Mouse (Mus musculus) lung, postnatal 10 days (tissue): ENCODE data around the gene Por.

Source experiments
- DNase-seq: peaks from one replicate; pipeline ENCODE4 v3.0.0; 2021

Por gene

GRCm38 (mm10) chr5:135703431-135703830, 33.6 kb downstream of the Por start:
- DNase-seq = no peak

- no peak for DNase-seq
These were observed 35.5 kb downstream of the Por start for GRCm38 (mm10) chr5:135705383-135705782.

- DNase-seq = no peak
These were observed 37.2 kb downstream of the Por start for GRCm38 (mm10) chr5:135707039-135707438.

GRCm38 (mm10) chr5:135707855-135708254, 38.0 kb downstream of the Por start:
- no peak for DNase-seq

GRCm38 (mm10) chr5:135709716-135710115, 39.9 kb downstream of the Por start:
- no peak for DNase-seq

DNA sequence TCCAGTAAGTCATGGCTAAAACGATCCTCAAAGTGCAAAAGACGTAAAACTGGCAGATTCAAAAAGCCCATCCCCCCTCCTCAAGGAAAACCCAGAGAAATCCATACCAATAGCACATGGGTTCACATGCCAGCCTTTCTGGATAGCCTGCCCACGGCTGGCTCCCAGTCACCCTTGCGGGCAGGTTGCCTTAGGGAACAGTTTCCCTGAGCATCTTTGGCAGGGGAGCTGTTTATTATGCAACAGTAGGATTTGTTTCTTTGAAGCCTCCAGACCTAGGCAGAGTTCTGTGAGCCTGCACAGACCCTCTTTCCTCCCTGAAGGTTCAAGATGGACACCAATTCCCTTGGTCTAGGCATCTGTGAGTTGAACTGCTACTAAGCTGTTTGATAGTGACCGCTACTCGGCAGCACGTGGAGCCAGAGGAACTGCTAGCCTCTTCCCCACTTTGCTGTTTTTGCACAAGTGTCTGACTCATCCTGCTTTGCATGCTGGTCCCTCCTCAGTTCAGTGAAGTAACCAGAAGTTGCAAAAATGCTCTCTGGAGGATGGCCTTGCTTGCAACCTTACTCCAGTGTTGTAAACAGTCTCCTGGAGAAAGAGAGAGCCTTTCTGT, 40.9 kb downstream of the Por start:
- DNase-seq = no peak

GRCm38 (mm10) chr5:135711582-135712355, 41.9 kb downstream of the Por start:
- no peak for DNase-seq

- no peak for DNase-seq
These were observed 43.0 kb downstream of the Por start for GRCm38 (mm10) chr5:135712803-135713202.

DNA sequence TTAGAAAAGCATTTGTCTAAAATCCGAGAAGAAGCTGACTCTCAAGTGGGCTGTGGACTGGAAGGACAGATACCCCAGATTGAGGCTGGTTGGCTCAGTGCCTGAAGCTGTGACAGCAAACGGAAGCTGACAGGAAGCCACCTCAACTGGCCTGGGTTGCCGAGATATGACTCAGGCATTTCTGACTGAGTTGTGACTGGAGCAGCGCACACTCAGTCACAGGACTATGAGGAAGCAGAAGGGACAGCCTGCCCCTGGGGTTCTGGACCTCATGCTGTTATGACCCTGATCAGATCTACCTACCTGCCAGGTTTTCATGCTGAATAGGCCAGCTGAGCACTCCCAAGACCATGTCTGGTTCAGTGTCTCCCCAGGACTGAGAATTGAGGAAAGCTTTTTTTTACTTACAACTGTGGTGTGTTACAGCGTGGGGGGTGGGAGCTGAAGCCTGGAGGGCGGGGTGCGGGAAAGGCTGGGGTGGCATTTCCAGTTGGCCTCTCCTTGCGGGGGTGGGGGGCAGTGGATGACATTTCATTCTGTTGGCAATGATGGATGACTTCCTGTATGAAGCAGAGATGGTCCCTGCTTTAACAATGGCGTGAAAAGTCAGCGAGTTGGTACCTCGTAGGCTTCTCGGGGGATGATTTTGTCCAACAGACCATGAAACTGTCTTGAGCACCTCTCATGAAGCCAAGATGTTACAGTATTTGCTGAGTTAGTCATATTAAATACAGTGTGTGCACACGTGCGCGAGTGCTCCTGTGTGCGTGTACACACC, 43.8 kb downstream of the Por start:
- DNase-seq = peak; percentile 88

DNA sequence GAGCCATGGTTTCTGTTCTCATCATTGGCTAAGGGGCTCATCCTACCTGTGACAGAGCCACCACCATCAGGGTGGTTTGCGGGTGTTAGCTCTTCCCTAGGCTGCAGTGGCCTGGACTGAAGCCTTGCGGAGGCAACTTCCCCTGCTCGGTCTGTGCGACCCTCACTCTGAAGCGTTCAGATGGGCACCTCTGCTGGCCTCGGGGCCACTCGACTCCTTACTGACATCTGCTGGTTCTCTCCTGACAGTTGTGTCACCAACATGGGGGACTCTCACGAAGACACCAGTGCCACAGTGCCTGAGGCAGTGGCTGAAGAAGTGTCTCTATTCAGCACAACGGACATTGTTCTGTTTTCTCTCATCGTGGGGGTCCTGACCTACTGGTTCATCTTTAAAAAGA, 45.8 kb downstream of the Por start:
- peak; percentile 39 for DNase-seq

GRCm38 (mm10) chr5:135719586-135720120, 49.8 kb downstream of the Por start:
- no peak for DNase-seq

DNA sequence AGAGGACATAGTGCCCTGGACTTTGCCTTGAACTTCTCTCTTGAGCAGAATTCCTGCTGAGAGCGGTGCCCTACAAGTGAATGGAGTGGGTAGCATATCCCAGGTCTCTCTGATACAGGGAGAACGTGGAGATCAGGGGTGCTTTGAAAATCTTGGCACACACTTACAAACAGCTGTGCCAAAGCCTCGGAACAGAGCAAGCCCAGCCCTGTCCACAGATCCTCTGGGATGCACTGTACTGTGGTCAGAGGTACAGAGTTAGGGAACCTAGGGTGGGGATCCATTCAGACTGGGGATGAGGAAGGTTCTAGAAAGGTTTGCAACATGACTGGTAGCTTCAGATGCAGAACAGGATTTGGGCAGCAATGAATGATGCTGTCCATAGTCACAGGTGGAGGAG, 50.3 kb downstream of the Por start:
- DNase-seq = no peak

DNA sequence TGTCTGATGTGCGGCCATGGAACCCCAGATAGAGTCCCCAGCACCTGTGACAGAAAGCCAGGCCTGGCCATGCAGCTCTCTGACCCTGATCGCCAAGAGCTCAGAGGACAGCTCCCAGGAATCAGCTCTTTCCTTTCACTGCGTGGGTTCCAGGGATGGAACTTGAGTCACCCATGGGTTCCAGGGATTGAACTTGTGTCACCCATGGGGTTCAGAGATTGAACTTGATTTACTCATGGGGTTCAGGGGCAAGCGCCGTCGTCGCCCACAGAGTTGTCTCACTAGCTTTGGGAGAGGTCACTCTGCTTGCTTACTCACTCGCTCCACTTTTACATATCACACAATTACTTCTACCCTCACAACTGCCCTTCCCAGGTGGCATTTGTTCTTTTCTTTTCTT, 51.2 kb downstream of the Por start:
- DNase-seq = no peak

- DNase-seq = peak; percentile 89
These were observed 52.3 kb downstream of the Por start for GRCm38 (mm10) chr5:135722121-135722520.

- DNase-seq = no peak
These were observed 53.4 kb downstream of the Por start for GRCm38 (mm10) chr5:135723165-135723751.

DNA sequence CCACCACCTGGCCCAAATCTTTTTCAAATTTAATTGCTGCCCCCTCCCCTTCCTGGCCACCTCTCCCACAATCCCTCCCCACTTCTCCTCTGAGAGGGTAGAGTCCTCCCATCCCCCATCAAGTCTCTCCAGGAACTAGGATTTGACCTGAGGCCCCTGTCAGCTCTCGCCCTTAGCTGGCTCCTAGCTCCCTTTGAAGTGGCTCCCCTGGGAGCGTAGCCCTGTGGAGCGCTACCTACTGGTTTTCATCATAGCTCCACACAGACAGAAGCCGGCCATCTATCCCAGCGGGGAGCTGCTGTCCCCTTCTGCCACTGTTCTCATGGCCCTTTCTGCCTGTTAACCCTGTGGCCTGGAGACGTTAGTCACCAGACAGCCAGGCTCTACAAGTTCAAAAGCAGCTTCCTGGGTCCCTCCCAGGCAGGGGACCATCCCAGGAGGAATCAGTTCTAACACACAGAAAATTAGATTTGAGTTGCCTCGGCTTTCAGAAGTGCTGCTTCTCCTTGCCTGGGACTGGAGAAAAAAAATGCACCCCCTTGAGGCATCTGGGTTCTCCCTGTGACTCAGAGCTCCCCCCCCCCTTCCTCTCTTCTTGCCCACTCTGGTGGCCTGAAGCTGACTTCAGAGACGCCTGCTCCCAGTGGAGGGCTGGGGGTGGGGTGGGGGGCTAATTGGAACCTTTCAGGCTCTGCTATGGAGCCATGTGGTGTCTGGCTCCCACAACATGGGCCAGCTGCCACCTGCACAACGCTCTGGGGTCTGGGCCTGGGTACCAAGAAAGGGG, 54.9 kb downstream of the Por start:
- peak; percentile 66 for DNase-seq

GRCm38 (mm10) chr5:135725391-135725841, 55.6 kb downstream of the Por start:
- DNase-seq = peak; percentile 84

- DNase-seq = no peak
These were observed 56.2 kb downstream of the Por start for GRCm38 (mm10) chr5:135725991-135726390.

DNA sequence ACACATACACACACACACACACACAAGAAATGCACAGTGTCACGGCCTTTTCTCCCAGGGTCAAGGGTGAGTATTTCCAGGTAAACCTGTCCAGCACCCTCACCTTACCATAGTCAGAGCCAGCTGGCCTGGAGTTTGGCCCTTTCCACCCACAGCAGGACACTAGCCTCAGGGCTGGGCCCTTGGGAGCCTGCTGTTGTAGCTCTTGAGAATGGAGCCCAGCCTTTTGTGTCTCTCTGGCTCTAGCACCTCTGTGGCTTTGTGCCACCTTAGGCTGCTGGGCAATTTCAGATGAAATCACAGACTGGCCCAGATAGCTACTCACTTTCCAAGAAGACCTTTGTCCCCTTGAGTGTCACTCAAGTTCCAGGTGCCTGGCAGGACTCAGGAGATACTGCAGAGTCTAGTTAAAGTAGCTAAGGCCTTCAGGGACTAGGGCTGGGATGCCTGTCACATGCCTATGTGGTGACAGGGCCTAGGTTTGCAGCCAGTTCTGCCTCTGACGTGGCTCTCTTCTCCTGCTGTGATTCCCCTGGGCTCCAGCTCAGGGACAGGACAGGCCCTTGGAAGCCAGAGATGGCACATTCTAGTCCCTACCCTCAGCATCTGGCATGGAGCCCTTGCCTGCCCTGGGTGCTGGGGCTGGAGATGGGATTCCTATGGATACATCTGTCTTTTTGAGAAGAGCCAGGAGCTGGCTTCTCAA, 57.0 kb downstream of the Por start:
- DNase-seq = no peak

- DNase-seq = no peak
These were observed 58.0 kb downstream of the Por start for GRCm38 (mm10) chr5:135727871-135728270.

DNA sequence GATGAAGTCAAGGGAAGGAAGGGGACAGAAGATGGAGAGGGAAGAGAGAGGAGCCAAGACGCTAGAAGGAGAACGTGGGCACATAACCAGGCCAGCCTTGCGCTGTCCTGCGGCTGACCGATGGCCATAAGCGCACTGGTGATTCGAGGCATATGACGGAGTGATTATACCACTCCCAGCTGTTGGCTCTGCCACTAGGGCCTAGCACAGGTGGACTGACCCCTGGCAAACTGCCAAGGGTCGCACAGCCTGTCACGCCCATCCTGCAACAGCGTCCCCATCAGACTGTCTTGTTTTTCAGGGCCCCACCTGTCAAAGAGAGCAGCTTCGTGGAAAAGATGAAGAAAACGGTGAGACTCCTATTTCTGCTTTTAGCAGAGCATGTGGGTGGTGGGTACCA, 58.5 kb downstream of the Por start:
- DNase-seq = no peak

- DNase-seq = no peak
These were observed 59.5 kb downstream of the Por start for GRCm38 (mm10) chr5:135729351-135729750.
